Mouse (Mus musculus) limb, embryonic 12.5 days (tissue): ENCODE results near the gene Psmb1. TPM values are rescaled to one million over a fixed set of nuclear protein-coding genes. Genes with fewer than 3 reads are reported as not detected.
A peak's percentile ranks its signal among the peaks of the same experiment; 100 is the strongest.
"Not testable (repeated sequence)": the region's sequence is repeated elsewhere in the genome, so short reads cannot be mapped to it uniquely, and the experiment has no call there.

ENCODE experiments used
- ATAC-seq: fragments of 200-750 bp; cut with Nextera tagmentation; 2 replicates; pipeline ENCODE4 v1.8.0; 2017; ENCODE audit warnings: low read depth, moderate TSS enrichment; ENCODE audit not compliant: insufficient number of reproducible peaks, insufficient read depth, low FRiP score, low TSS enrichment
- H3K27ac ChIP-seq: fragments of 300-500 bp; sonication (generic); 2 replicates; pipeline ENCODE4 v1.5.1; 2016; ENCODE audit warnings: mild to moderate bottlenecking, moderate library complexity
- H3K27me3 ChIP-seq: fragments of 300-500 bp; sonication (generic); 2 replicates; pipeline ENCODE4 v1.6.1; 2016; ENCODE audit warnings: mild to moderate bottlenecking, moderate library complexity
- H3K36me3 ChIP-seq: fragments of 300-500 bp; sonication (generic); 2 replicates; pipeline ENCODE4 v1.6.1; 2016; ENCODE audit warnings: mild to moderate bottlenecking, moderate library complexity
- H3K4me1 ChIP-seq: fragments of 300-500 bp; sonication (generic); replicated peaks from 2 replicates; pipeline ENCODE4 v1.6.1; 2016
- H3K4me2 ChIP-seq: fragments of 300-500 bp; sonication (generic); 2 replicates; pipeline ENCODE4 v1.6.1; 2016; ENCODE audit warnings: mild to moderate bottlenecking, moderate library complexity
- H3K4me3 ChIP-seq: fragments of 300-500 bp; sonication (generic); replicated peaks from 2 replicates; pipeline ENCODE4 v1.5.1; 2016; ENCODE audit warnings: mild to moderate bottlenecking
- H3K9ac ChIP-seq: fragments of 300-500 bp; sonication (generic); replicated peaks from 2 replicates; pipeline ENCODE4 v1.6.1; 2016; ENCODE audit warnings: mild to moderate bottlenecking, moderate library complexity
- H3K9me3 ChIP-seq: fragments of 300-500 bp; sonication (generic); 2 replicates; pipeline ENCODE4 v1.6.1; 2016; ENCODE audit warnings: mild to moderate bottlenecking, moderate library complexity
- WGBS: fragments of 180-500 bp; shearing (Covaris S2); methylation state at CpG from one replicate; pipeline ENCODE4 v1.1.7; 2016; 5-methylcytosine and 5-hydroxymethylcytosine counted together
- polyA plus RNA-seq: library from polyadenylated mRNA; unstranded; fragments of >200 nt; fragmentation: Nextera tagmentation; extraction: Ambion mirVana; gene quantifications from 2 replicates; pipeline ENCODE4 v1.2.1, GENCODE M21; 2016

The Psmb1 gene
- polyA plus RNA-seq = 262 and 265 TPM in 2 replicates

- peak within 1 kb of the TSS; percentile 96 for H3K4me3 ChIP-seq
- peaks cover 31% of the 10 kb centered on the region for H3K36me3 ChIP-seq
- no peaks in the 10 kb centered on the region for H3K27me3 ChIP-seq
- peak within 1 kb of the TSS; percentile 86 for H3K9ac ChIP-seq
- ATAC-seq = peak; percentile 97
- under 1% methylated on average over 63 of the region's 63 CpGs for WGBS
- H3K9me3 ChIP-seq = no peaks in the 10 kb centered on the region
- H3K4me2 ChIP-seq = peak within 1 kb of the TSS; percentile 85
- H3K4me1 ChIP-seq = peaks cover 30% of the 10 kb centered on the region
- H3K27ac ChIP-seq = peak within 1 kb of the TSS; percentile 94; the same call in 1 of the 2 replicates
Measured at GRCm38 (mm10) chr17:15499656-15500394, at the start of gene Psmb1, which contains the start of gene Tbp. Psmb1 (minus strand) TSS chr17:15499751. Tbp (plus strand) TSS chr17:15499888.

- Histone ChIP-seq H3K4me3 (no peak overlapping the region), H3K9ac (no peak overlapping the region), H3K4me1 (no peaks in the 10 kb centered on the region), H3K27me3 (no peaks in the 10 kb centered on the region), H3K36me3 (no peaks in the 10 kb centered on the region), H3K27ac (no peak overlapping the region), H3K4me2 (no peak overlapping the region), H3K9me3 (no peaks in the 10 kb centered on the region)
- no peak for ATAC-seq
- 75% methylated on average over 4 of the region's 4 CpGs for WGBS
Measured at GRCm38 (mm10) chr17:15546440-15546839, 46.9 kb upstream of the Psmb1 start.

GRCm38 (mm10) chr17:15543868-15544267 is 44.3 kb upstream of the Psmb1 start:
- H3K4me3 ChIP-seq, H3K4me1 ChIP-seq, H3K27me3 ChIP-seq, H3K9ac ChIP-seq, H3K27ac ChIP-seq, H3K36me3 ChIP-seq, H3K9me3 ChIP-seq, ATAC-seq, H3K4me2 ChIP-seq: not testable (repeated sequence)
- 63% methylated on average over 4 of the region's 4 CpGs for WGBS

DNA sequence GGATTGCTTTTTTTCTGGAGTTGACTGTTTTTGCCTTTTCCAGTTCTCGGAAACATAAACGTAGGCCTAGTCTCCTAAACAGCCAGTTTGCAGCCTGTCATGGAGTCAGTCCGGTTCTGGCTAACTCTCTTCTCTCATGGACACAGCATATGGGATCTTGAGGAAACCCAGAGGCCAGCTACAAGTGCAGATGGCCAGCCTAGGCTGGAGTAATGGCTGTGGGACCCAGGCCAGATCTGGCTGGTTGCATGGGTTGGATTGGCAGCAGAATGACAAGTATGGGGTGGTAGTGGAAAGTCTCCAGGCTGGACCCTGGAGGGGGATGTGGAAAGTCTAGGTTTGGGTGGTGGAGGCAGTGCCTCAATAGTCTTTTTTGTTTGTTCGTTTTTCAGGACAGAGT is 40.8 kb upstream of the Psmb1 start:
- Histone ChIP-seq H3K9ac (no peak overlapping the region), H3K4me3 (no peak overlapping the region), H3K4me1 (no peaks in the 10 kb centered on the region), H3K36me3 (no peaks in the 10 kb centered on the region), H3K9me3 (no peaks in the 10 kb centered on the region), H3K4me2 (no peak overlapping the region), H3K27me3 (peaks cover 24% of the 10 kb centered on the region), H3K27ac (no peak overlapping the region)
- no peak for ATAC-seq
- 62% methylated on average over 4 of the region's 4 CpGs for WGBS

DNA sequence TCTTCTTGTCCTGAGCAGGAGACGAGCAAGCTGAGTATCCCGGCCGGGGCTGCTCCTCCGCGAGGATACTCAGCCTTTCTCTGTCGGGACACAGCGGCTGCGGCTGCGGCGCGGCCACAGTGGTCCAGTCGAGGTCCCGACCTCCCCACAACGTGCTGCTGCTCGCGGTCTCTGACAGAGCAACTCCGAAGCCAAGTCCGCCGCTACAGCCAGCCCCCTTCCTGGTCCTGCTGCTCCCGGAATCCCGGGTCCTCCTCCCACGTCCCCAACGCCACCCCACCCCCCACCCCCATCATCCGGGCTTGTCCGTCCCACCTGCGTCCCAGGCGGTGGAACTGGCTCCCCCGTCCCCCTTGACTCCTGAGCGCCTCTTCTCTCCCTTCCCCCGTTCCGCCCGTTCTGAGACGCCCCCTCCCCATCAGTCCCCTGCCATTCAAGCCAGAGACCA is 36.9 kb upstream of the Psmb1 start:
- no peaks in the 10 kb centered on the region for H3K4me1 ChIP-seq
- ATAC-seq = no peak
- H3K4me2 ChIP-seq = peak overlapping the region; percentile 86
- H3K4me3 ChIP-seq = peak overlapping the region; percentile 53
- H3K27me3 ChIP-seq = peaks cover 29% of the 10 kb centered on the region
- H3K36me3 ChIP-seq = no peaks in the 10 kb centered on the region
- 2% methylated on average over 33 of the region's 33 CpGs for WGBS
- 0 out of 2 replicates have a peak, but pooled peaks cover 5% of the 10 kb centered on the region for H3K9me3 ChIP-seq
- no peak overlapping the region for H3K27ac ChIP-seq
- peak overlapping the region; percentile 57 for H3K9ac ChIP-seq

DNA sequence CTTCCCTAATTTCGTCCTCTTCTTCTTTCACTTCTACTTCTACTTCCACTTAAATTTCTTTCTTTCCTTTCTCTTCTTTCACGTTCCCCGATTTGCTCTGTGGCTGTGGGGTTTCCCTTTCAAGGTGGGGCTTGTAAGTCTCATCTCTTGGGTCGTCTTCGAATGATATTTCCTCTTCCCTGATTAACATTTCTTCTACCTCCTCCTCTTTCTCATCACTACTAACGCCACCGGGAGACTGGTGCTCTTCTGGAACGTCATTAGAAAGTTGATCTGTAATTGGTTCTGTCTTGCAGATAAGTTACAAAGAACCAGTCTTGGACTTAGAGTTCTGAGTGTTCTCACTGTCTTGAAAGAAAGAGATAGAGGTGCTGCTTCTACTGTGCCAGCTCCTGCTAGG is 36.4 kb upstream of the Psmb1 start:
- no peak overlapping the region for H3K27ac ChIP-seq

DNA sequence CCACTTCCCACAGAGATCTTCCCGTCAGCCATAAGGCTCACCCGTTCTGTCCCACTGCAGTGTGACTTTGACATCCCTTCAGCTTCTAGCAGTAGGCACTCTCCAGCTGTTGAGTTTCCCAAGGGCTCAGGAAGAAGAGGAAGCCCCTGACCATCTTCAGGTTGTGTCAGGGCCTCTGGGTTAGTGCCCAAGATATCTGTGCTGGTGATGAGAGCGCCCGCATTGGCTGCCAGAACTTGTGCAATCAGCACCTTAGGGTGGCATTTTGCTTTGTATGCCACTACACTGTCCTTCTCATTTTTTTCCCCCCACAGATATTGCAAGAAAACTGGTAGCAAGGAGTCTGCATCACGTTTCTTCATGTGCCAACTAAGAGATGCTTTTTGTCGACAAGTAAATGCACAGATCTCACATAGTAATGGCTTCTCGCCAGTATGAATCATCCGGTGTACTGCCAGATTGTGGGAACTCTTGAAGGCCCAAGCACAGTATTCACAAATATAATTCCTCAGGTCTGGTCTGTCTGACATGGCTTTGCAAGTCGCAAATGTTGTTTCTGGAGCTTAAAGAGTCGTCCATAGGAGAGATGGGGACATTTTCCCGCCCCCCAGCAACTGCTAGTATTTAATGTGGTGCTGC is 35.7 kb upstream of the Psmb1 start:
- no peaks in the 10 kb centered on the region for H3K36me3 ChIP-seq
- H3K9ac ChIP-seq = no peak overlapping the region
- peaks cover 25% of the 10 kb centered on the region for H3K27me3 ChIP-seq

More for the DNA sequence above, 36.4 kb upstream of the Psmb1 start:
- H3K36me3 ChIP-seq = no peaks in the 10 kb centered on the region
- no peaks in the 10 kb centered on the region for H3K4me1 ChIP-seq
- ATAC-seq = no peak
- H3K4me3 ChIP-seq = peak overlapping the region; percentile 53
- H3K9me3 ChIP-seq = 0 out of 2 replicates have a peak, but pooled peaks cover 5% of the 10 kb centered on the region
- H3K4me2 ChIP-seq = peak overlapping the region; percentile 86
- WGBS = 24% methylated on average over 8 of the region's 8 CpGs
- peaks cover 29% of the 10 kb centered on the region for H3K27me3 ChIP-seq
- no peak overlapping the region for H3K9ac ChIP-seq

DNA sequence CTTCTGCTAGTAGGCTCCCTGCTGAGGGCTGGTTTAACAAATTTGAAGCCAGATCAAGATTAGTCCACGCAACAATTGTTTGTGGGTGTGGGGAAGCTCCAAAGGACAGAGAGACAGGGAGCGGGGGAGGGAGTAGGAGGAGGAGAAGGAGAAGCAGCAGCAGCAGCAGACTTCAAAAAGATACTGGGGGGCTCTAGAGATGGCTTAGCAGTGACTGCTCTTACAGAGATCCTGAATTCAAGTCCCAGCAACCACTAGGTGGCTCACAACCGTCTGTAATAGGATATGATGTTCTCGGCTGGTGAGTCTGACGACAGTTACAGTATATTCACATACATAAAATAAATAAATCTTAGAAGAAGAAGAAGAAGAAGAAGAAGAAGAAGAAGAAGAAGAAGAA is 30.6 kb upstream of the Psmb1 start:
- H3K4me1 ChIP-seq = peaks cover 13% of the 10 kb centered on the region
- 0 out of 2 replicates have a peak, but pooled peaks cover 3% of the 10 kb centered on the region for H3K36me3 ChIP-seq
- ATAC-seq = no peak
- H3K9ac ChIP-seq = no peak overlapping the region
- 9% methylated on average over 5 of the region's 5 CpGs for WGBS
- H3K4me3 ChIP-seq = no peak overlapping the region
- no peak overlapping the region for H3K27ac ChIP-seq
- H3K9me3 ChIP-seq = 0 out of 2 replicates have a peak, but pooled peaks cover 5% of the 10 kb centered on the region
- no peak overlapping the region for H3K4me2 ChIP-seq
- peaks cover 3% of the 10 kb centered on the region for H3K27me3 ChIP-seq

More for the DNA sequence above, 35.7 kb upstream of the Psmb1 start:
- Histone ChIP-seq H3K9me3 (0 out of 2 replicates have a peak, but pooled peaks cover 5% of the 10 kb centered on the region), H3K4me3 (no peak overlapping the region), H3K27ac (no peak overlapping the region), H3K4me2 (no peak overlapping the region), H3K4me1 (no peaks in the 10 kb centered on the region)
- ATAC-seq = no peak
- 65% methylated on average over 11 of the region's 11 CpGs for WGBS

DNA sequence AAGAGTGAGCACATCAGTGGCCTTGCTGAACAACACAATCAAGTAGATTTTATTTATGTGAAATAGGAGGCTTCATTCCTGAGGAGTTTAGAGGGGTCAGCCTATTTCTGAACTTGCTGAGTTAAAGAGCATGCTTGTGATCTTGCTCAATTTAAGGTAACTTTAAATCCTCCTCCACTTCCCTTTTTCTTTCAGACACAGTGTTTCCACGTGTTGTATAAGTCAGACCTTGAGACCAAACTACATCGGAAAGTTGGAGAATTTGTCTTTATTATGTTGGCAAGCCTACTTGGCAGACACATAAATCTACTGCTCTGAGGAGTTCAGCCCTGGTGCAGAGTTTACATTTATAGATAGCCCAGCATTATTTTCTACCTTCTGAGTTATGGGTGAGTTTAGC is 29.3 kb upstream of the Psmb1 start:
- WGBS = 84% methylated on average over 2 of the region's 2 CpGs
- ATAC-seq = no peak
- no peaks in the 10 kb centered on the region for H3K27me3 ChIP-seq
- peaks cover 15% of the 10 kb centered on the region for H3K36me3 ChIP-seq
- no peak overlapping the region for H3K27ac ChIP-seq
- H3K4me3 ChIP-seq = no peak overlapping the region
- H3K4me1 ChIP-seq = peaks cover 13% of the 10 kb centered on the region
- H3K4me2 ChIP-seq = no peak overlapping the region
- 0 out of 2 replicates have a peak, but pooled peaks cover 5% of the 10 kb centered on the region for H3K9me3 ChIP-seq
- H3K9ac ChIP-seq = no peak overlapping the region

GRCm38 (mm10) chr17:15527811-15528136 is 28.2 kb upstream of the Psmb1 start:
- H3K4me3 ChIP-seq = peak overlapping the region; percentile 90
- peak overlapping the region; percentile 72 for H3K4me2 ChIP-seq
- H3K27ac ChIP-seq = peak overlapping the region; percentile 89
- peaks cover 13% of the 10 kb centered on the region for H3K4me1 ChIP-seq
- 60% methylated on average over 3 of the region's 3 CpGs for WGBS
- peak overlapping the region; percentile 85 for H3K9ac ChIP-seq
- no peaks in the 10 kb centered on the region for H3K27me3 ChIP-seq
- peaks cover 25% of the 10 kb centered on the region for H3K36me3 ChIP-seq
- no peaks in the 10 kb centered on the region for H3K9me3 ChIP-seq
- no peak for ATAC-seq

- Histone ChIP-seq H3K9me3 (no peaks in the 10 kb centered on the region), H3K4me2 (peak within 1 kb of the TSS; percentile 72), H3K27me3 (no peaks in the 10 kb centered on the region), H3K36me3 (peaks cover 28% of the 10 kb centered on the region), H3K27ac (peak within 1 kb of the TSS; percentile 89), H3K4me3 (peak within 1 kb of the TSS; percentile 90), H3K9ac (peak within 1 kb of the TSS; percentile 85), H3K4me1 (peaks cover 13% of the 10 kb centered on the region)
- peak; percentile 98 for ATAC-seq
- WGBS = 2% methylated on average over 55 of the region's 55 CpGs
Measured at GRCm38 (mm10) chr17:15526986-15527810, 27.6 kb upstream of the Psmb1 start, which contains the start of gene Pdcd2. Pdcd2 (minus strand) TSS chr17:15527301.
